Mouse (Mus musculus) heart, embryonic 16.5 days (tissue): ENCODE results near the gene Zfpl1. TPM values are rescaled to one million over a fixed set of nuclear protein-coding genes. Genes with fewer than 3 reads are reported as not detected.
"Not testable (repeated sequence)": the region's sequence is repeated elsewhere in the genome, so short reads cannot be mapped to it uniquely, and the experiment has no call there.

Experiments
- ATAC-seq: fragments of 200-750 bp; cut with Nextera tagmentation; replicated peaks from 2 replicates; pipeline ENCODE4 v1.8.0; 2017; ENCODE audit warnings: moderate number of reproducible peaks; ENCODE audit not compliant: insufficient read depth, low FRiP score; ENCODE audit errors: extremely low read depth
- H3K27ac ChIP-seq: fragments of 300-500 bp; sonication (generic); 2 replicates; pipeline ENCODE4 v1.5.1; 2014; ENCODE audit warnings: mild to moderate bottlenecking, low read length, control low read depth, moderate library complexity
- H3K27me3 ChIP-seq: fragments of 300-500 bp; sonication (generic); 2 replicates; pipeline ENCODE4 v1.6.1; 2014; ENCODE audit warnings: low read length, mixed read lengths; ENCODE audit not compliant: control insufficient read depth, insufficient read depth
- H3K36me3 ChIP-seq: fragments of 300-500 bp; sonication (generic); 2 replicates; pipeline ENCODE4 v1.6.1; 2014; ENCODE audit not compliant: control insufficient read depth, insufficient read depth
- H3K4me1 ChIP-seq: fragments of 300-500 bp; sonication (generic); 2 replicates; pipeline ENCODE4 v1.6.1; 2014; ENCODE audit warnings: low read length, mixed read lengths; ENCODE audit not compliant: control insufficient read depth, insufficient read depth
- H3K4me2 ChIP-seq: fragments of 300-500 bp; sonication (generic); 2 replicates; pipeline ENCODE4 v1.6.1; 2014; ENCODE audit warnings: low read depth, mild to moderate bottlenecking, control low read depth, low read length
- H3K4me3 ChIP-seq: fragments of 300-500 bp; sonication (generic); 2 replicates; pipeline ENCODE4 v1.5.1; 2014; ENCODE audit warnings: mild to moderate bottlenecking, control low read depth, low read length
- H3K9ac ChIP-seq: fragments of 300-500 bp; sonication (generic); 2 replicates; pipeline ENCODE4 v1.6.1; 2014; ENCODE audit warnings: low read length, control low read depth
- H3K9me3 ChIP-seq: fragments of 300-500 bp; sonication (generic); replicated peaks from 2 replicates; pipeline ENCODE4 v1.6.1; 2016; ENCODE audit warnings: low read length; ENCODE audit not compliant: control insufficient read depth
- WGBS: fragments of 180-500 bp; shearing (Covaris S2); extraction: QIAGEN DNeasy Blood & Tissue Kit; methylation state at CpG from one replicate; pipeline ENCODE4 v1.1.7; 2014; 5-methylcytosine and 5-hydroxymethylcytosine counted together
- microRNA-seq: library from miRNA; unstranded; fragments of <30 nt; microRNA quantifications from one replicate; pipeline ENCODE4, GENCODE M21; 2017
- polyA plus RNA-seq: library from polyadenylated mRNA; unstranded; fragments of >200 nt; fragmentation: Nextera tagmentation; extraction: Ambion mirVana; gene quantifications from 2 replicates; pipeline ENCODE4 v1.2.1, GENCODE M21; 2015

Gene Zfpl1
- polyA plus RNA-seq, 1 experiment from 2014 or later: 46.1 TPM

GRCm38 (mm10) chr19:6044102-6044501, 40.7 kb downstream of the Zfpl1 start:
- ATAC-seq, H3K9ac ChIP-seq, H3K9me3 ChIP-seq, H3K4me2 ChIP-seq, H3K4me3 ChIP-seq, H3K27me3 ChIP-seq, H3K27ac ChIP-seq, H3K36me3 ChIP-seq: not testable (repeated sequence)
- 51% methylated on average over 4 of the region's 4 CpGs for WGBS
- peaks cover 19% of the 10 kb centered on the region for H3K4me1 ChIP-seq

GRCm38 (mm10) chr19:6042293-6042692, 42.5 kb downstream of the Zfpl1 start:
- Histone ChIP-seq H3K4me3 (no peak overlapping the region), H3K4me1 (peaks cover 7% of the 10 kb centered on the region), H3K27me3 (no peaks in the 10 kb centered on the region), H3K27ac (no peak overlapping the region; the same call in 1 of the 2 replicates), H3K9me3 (no peaks in the 10 kb centered on the region), H3K9ac (no peak overlapping the region), H3K36me3 (no peaks in the 10 kb centered on the region), H3K4me2 (no peak overlapping the region)
- no peak for ATAC-seq
- 70% methylated on average over 9 of the region's 9 CpGs for WGBS

- Histone ChIP-seq H3K4me1 (peaks cover under 1% of the 10 kb centered on the region), H3K4me2 (no peak overlapping the region), H3K36me3 (no peaks in the 10 kb centered on the region), H3K9me3 (no peaks in the 10 kb centered on the region), H3K27ac (no peak overlapping the region), H3K27me3 (no peaks in the 10 kb centered on the region), H3K9ac (no peak overlapping the region), H3K4me3 (no peak overlapping the region)
- ATAC-seq: no peak
These were observed 44.8 kb downstream of the Zfpl1 start for GRCm38 (mm10) chr19:6040002-6040401.

- 73% methylated on average over 7 of the region's 7 CpGs for WGBS
- no peak for ATAC-seq
- no peaks in the 10 kb centered on the region for H3K4me1 ChIP-seq
- H3K27me3 ChIP-seq: no peaks in the 10 kb centered on the region
- no peak overlapping the region for H3K27ac ChIP-seq
- H3K36me3 ChIP-seq: no peaks in the 10 kb centered on the region
- no peak overlapping the region for H3K9ac ChIP-seq
- H3K4me2 ChIP-seq: no peak overlapping the region
- no peaks in the 10 kb centered on the region for H3K9me3 ChIP-seq
- H3K4me3 ChIP-seq: no peak overlapping the region
These were observed 46.4 kb downstream of the Zfpl1 start for GRCm38 (mm10) chr19:6038326-6038725.

DNA sequence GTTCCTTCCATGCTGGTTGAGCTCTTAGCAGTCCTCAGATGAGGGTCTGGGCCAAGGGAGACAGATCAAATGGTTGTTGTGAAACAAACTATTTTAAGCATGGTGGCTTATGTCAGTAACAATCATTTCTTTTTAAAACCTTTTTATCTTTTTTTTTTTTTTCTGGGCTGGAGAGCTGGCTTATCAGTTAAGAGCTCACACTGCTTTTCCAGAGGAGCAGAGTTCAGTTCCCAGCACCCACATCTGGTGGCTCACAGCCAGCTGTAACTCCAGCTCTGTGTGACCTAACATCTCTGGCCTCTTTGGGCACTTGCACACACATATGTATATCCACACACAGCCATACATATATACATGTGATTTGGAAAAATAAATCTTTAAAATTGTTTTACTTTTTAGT, 47.1 kb downstream of the Zfpl1 start:
- H3K4me3 ChIP-seq: no peak overlapping the region

GRCm38 (mm10) chr19:6035966-6036585, 48.7 kb downstream of the Zfpl1 start:
- H3K9ac ChIP-seq: no peak overlapping the region
- H3K4me1 ChIP-seq: no peaks in the 10 kb centered on the region
- 68% methylated on average over 9 of the region's 9 CpGs for WGBS

More for the DNA sequence above, 47.1 kb downstream of the Zfpl1 start:
- no peak overlapping the region for H3K27ac ChIP-seq
- no peaks in the 10 kb centered on the region for H3K36me3 ChIP-seq
- ATAC-seq: no peak
- H3K27me3 ChIP-seq: no peaks in the 10 kb centered on the region
- H3K9ac ChIP-seq: no peak overlapping the region
- H3K4me2 ChIP-seq: no peak overlapping the region
- H3K9me3 ChIP-seq: no peaks in the 10 kb centered on the region
- no peaks in the 10 kb centered on the region for H3K4me1 ChIP-seq

More at GRCm38 (mm10) chr19:6035966-6036585, 48.7 kb downstream of the Zfpl1 start:
- no peaks in the 10 kb centered on the region for H3K27me3 ChIP-seq
- no peak overlapping the region for H3K4me2 ChIP-seq
- no peak overlapping the region for H3K27ac ChIP-seq
- H3K36me3 ChIP-seq: no peaks in the 10 kb centered on the region
- ATAC-seq: no peak
- H3K4me3 ChIP-seq: no peak overlapping the region
- H3K9me3 ChIP-seq: no peaks in the 10 kb centered on the region

Small RNAs within 50 kb of the gene (microRNA-seq; reads per million reads assigned to microRNA genes)
- gene Mir6988: 1.6 reads per million

Other genes starting within 250 kb of the Zfpl1 start
- gene Frmd8, start 209.7 kb downstream of the Zfpl1 start, polyA plus RNA-seq: 33.6 and 34.8 TPM in 2 replicates
- 4.6 and 5.0 TPM in 2 replicates for gene Slc25a45, start 207.1 kb downstream of the Zfpl1 start, polyA plus RNA-seq
- gene Tigd3, start 190.8 kb downstream of the Zfpl1 start, polyA plus RNA-seq: 1.5 and 1.6 TPM in 2 replicates
- gene Dpf2, start 171.9 kb downstream of the Zfpl1 start, polyA plus RNA-seq: 97.5 and 103 TPM in 2 replicates
- 12.4 and 12.6 TPM in 2 replicates for gene Cdc42ep2, start 160.1 kb downstream of the Zfpl1 start, polyA plus RNA-seq
- gene Pola2, start 120.8 kb downstream of the Zfpl1 start, polyA plus RNA-seq: 48.3 and 55.2 TPM in 2 replicates
- gene Slc22a20, start 98.8 kb downstream of the Zfpl1 start, polyA plus RNA-seq: 0.07 TPM in 1 of 2 replicates, not detected in the other
- 9.5 and 10.0 TPM in 2 replicates for gene Capn1, start 69.1 kb downstream of the Zfpl1 start, polyA plus RNA-seq
- gene Syvn1, start 38.4 kb downstream of the Zfpl1 start, polyA plus RNA-seq: 15.8 and 18.6 TPM in 2 replicates
- gene Mrpl49, start 27.2 kb downstream of the Zfpl1 start, polyA plus RNA-seq: 60.4 and 67.4 TPM in 2 replicates
- 354 and 453 TPM in 2 replicates for gene Fau, start 27.1 kb downstream of the Zfpl1 start, polyA plus RNA-seq
- 21.8 and 24.7 TPM in 2 replicates for gene Znhit2, start 23.8 kb downstream of the Zfpl1 start, polyA plus RNA-seq
- 6.6 and 8.7 TPM in 2 replicates for gene Tm7sf2, start 16.6 kb downstream of the Zfpl1 start, polyA plus RNA-seq
- gene Vps51, start 7.7 kb downstream of the Zfpl1 start, polyA plus RNA-seq: 49.0 and 50.7 TPM in 2 replicates
- not detected in 2 replicates for gene Tmem262, start 4.9 kb downstream of the Zfpl1 start, polyA plus RNA-seq
- 0.56 and 1.3 TPM in 2 replicates for gene Gm28374, start 2.7 kb downstream of the Zfpl1 start, polyA plus RNA-seq
- gene Cdca5, start within 50 bp of the Zfpl1 start, polyA plus RNA-seq: 26.9 and 28.1 TPM in 2 replicates
- 0.30 and 0.49 TPM in 2 replicates for gene AC131692.1, start 9.5 kb upstream of the Zfpl1 start, polyA plus RNA-seq
- 0.27 and 3.9 TPM in 2 replicates for gene Naaladl1, start 20.8 kb upstream of the Zfpl1 start, polyA plus RNA-seq
- gene Sac3d1, start 33.7 kb upstream of the Zfpl1 start, polyA plus RNA-seq: 32.3 and 33.9 TPM in 2 replicates
- gene Snx15, start 43.3 kb upstream of the Zfpl1 start, polyA plus RNA-seq: 20.5 and 25.1 TPM in 2 replicates
- gene Batf2, start 56.0 kb upstream of the Zfpl1 start, polyA plus RNA-seq: 0.11 TPM in 1 of 2 replicates, not detected in the other
- 77.2 and 84.5 TPM in 2 replicates for gene Arl2, start 56.6 kb upstream of the Zfpl1 start, polyA plus RNA-seq
- gene Majin, start 99.4 kb upstream of the Zfpl1 start, polyA plus RNA-seq: not detected in 2 replicates
- gene Gpha2, start 141.4 kb upstream of the Zfpl1 start, polyA plus RNA-seq: 0.25 TPM in 1 of 2 replicates, not detected in the other
- gene Ppp2r5b, start 150.9 kb upstream of the Zfpl1 start, polyA plus RNA-seq: 22.6 and 23.4 TPM in 2 replicates
- 8.0 and 8.9 TPM in 2 replicates for gene Atg2a, start 156.7 kb upstream of the Zfpl1 start, polyA plus RNA-seq
- 63.7 and 73.2 TPM in 2 replicates for gene Ehd1, start 191.8 kb upstream of the Zfpl1 start, polyA plus RNA-seq
- 0.64 and 0.67 TPM in 2 replicates for gene Cdc42bpg, start 221.5 kb upstream of the Zfpl1 start, polyA plus RNA-seq